Mouse (Mus musculus) liver, embryonic 14.5 days (tissue): ENCODE measurements around the gene Slc35g2.

Experiments
- CTCF ChIP-seq: IDR thresholded peaks from 2 replicates; pipeline ENCODE4 v1.5.1; 2016; ENCODE audit warnings: antibody characterized with exemption, low read depth, control low read depth
- EP300 ChIP-seq: IDR thresholded peaks from 2 replicates; pipeline ENCODE4 v1.6.1; 2016; ENCODE audit warnings: antibody characterized with exemption, low read depth

GRCm38 (mm10) chr9:100584031-100584430 lies 13.1 kb upstream of the Slc35g2 start:
- no peak for TF ChIP-seq CTCF
- TF ChIP-seq EP300: no peak
